Mouse (Mus musculus): ENCODE measurements at regions not wholly inside any gene's neighbourhood (a gene's known extent, or its start where the extent isn't known, plus 50 kb on each side); places are given as distances from the start of the nearest gene placed in this dataset.

GRCm38 (mm10) chr13:111165538-111165937 lies 89.3 kb upstream of the Actbl2 start:
- DNase-seq = no peak

DNA sequence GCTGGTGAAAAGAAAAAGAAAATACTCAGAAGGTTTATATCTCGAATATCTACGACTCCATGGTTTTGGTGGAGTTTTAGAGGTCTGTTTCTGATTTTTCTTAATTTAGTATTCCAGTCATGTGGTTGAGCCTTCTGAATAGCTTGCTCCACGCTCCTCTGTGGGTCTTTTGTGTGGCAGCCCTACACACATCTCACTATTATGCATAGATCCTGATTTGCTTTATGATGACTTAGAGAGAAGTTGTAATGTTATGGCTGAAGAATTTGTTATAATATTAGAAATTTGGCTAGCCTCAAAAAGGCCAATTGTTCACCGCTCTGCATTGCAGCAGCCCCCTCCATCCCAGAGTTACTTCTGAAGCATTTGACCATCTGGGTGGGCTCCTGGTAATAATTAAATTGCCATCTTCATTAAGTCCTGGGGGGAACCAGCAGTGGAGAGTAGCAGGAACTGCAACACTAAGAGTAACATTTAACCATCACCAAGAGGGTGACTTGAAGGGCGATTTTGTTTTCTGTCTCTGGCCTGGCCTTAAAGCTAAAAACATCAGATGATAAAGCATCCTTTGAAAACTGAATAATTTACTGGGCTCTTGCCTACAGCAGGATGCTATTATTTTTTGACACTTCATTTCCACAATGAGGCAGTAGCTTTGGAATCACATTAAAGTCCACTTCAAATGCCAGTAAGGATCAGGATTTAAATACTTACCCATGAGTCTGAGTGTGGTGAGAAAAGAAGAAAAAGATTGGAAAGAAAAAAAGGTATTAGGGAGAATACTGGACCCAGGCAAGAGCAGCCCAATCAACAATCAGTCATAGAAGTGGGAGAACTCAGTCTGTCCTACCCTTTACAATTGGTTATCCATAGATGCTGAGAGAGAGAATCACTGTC lies 84.3 kb upstream of the Actbl2 start:
- no peak for DNase-seq

DNA sequence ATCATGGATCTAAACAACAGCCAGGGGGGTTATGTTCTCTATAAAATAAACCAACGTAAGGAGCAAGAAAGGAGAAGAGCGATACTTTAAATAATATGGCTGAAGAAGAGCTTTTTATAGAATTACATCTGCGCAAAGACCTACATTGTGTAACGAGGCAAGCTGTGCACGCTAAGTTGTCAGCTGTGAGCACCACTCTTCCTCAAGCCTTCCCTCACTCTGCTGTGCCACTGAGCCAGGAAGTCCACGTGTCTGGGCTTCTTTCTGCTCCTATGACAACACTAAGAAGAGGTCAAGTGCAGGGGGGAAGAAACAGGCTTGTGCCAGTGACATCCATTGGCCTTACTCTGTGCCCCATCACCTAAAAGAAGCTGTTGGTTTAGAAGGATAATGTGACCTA lies 75.6 kb upstream of the Actbl2 start:
- DNase-seq = no peak

- DNase-seq = no peak
These were observed 71.5 kb upstream of the Actbl2 start for GRCm38 (mm10) chr13:111183293-111183692.

DNA sequence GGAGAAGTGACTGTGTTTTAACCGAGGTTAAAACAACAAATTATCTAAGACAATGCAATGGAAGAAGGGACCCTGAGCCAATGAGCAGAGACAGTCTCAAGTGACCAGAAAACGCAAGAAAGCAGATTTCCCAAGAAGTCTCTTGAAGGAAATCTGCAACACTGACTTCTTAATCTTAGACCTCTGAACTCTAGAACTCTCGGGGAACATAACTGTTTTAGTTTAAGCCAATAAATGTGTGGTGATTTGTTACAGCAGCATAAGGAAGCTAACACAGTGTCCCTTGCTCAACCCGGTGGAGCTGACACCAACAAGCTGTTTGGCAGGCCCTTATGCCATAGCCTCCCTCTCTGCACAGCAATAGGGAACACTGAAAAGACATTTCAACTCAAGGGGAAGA lies 69.0 kb upstream of the Actbl2 start:
- DNase-seq = no peak

DNA sequence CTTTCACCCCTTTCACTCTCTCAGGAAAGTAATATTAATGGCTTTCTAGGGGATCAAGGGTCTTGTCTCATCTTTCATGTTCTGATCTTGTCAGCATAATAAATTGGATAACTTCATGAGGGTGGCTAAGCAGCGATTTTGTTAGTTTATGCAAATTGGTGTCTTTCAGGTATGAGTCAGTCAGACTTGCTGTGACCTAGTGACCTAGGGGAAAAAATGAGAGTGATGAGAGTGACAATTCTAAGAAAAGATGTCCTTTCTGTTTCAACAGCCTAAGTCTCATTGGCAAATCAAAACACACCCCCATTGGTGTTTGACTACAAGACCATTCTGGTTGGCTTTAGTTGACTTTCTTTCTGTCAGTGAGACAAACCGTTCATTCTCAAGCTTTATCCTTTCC lies 68.0 kb upstream of the Actbl2 start:
- no peak for DNase-seq

DNA sequence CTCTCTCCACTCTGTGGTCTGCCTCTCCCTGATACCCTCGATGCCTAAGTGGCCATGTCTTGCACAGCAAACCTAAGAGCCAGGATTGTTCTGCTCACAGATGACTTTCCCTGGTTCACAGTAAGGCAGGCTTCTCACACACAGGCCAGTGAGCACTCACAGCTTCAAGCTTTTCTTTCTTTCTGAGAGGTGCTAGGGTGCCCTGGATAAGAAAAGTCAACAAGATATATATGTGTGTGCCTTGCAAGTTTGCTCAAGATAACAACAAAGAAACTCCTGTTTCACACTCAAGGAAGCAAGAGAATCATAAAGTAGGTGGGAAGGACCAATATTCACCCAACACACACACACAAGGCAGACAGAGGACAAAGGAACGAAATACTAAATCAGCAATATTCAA lies 60.9 kb upstream of the Actbl2 start:
- no peak for DNase-seq

DNA sequence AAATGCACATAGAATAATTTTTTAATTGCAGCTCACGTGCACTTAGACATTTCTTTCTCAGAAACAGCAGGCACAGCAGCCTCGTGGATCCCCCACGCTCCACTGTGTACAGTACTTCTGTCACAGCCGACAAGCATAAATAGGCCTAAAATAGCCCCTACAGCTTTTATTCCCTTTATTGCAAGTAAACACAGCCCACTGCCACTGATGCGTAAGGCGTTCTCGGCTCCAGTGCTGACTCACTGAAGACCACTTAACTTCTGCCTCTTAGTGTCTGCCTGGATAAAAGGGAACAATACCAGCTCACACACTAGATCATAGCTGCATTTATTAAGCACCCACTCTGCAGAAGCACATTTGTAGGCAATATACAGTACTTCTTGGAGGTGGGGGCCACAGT lies 60.5 kb upstream of the Actbl2 start:
- no peak for DNase-seq

DNA sequence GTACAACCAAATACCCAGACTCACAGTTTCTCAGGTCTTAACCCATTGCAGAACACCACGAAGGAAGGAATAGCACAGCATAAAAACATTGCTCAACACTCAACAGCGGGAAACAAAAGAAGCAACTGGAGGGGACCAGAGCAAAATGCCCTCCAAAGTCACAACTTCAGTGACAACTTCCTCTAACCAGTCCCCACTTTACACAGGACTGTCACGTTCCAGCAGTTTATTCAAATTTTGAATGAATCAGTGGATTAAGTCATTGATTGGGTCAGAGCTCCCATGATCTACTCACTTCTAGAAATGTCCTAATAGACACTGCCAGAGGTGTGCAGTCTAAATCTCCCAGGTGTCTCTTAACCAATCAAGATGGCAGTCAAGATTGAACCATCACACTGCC lies 53.3 kb upstream of the Actbl2 start:
- no peak for DNase-seq

- DNase-seq = peak; percentile 30
These were observed 50.1 kb upstream of the Actbl2 start for GRCm38 (mm10) chr13:111204580-111205285.
